Mouse (Mus musculus) cerebellum, postnatal 25 days (tissue): Measurements from ENCODE around the gene Padi3.

Experiments used
- DNase-seq, 2 experiments: peaks; one replicate each; pipeline ENCODE4 v3.0.0; 2021; ENCODE audit warnings: mixed read lengths in 2 of 2

Padi3 gene

DNA sequence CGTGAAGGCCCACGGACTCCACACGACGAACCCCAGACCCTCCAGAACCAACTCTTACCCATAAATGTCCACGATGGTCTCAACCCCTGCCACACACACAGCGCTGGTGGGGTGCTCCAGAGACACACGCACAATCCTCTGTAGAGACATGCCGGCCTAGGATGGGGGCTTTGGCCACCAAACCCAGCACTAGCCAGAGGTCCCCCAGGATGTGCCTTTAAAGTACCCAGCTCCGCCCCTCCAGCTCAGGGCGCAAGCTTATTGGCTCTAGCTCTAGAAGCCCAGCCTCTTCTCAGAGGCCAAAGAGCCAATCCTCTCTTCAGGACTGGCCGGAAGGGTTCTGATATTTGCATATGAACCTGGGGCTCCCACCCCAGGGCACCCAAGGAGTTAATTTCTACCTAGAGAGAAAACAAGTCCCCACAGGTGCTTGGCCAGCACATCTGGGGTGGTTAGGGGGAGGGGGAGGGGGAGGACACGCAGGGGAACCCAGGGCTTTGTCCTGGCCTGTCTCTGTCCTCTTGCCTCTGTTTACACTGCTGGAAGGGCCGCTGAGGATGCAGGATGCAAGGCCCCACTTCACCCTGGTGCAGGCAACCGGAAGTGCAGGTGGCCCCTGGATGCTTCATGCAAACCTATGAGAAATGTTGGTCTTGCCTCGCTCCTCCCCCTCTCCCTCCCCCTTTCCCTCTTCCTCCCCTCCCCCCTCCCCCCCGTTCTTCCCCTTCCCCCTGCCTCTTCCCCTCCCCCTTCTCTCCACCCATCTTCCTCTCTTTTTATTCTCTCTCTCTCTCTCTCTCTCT lies at the start of gene Padi3:
Gene Padi3 (minus strand): TSS at position 191 of the 803 bp plus-strand sequence.
- DNase-seq: no peak

DNA sequence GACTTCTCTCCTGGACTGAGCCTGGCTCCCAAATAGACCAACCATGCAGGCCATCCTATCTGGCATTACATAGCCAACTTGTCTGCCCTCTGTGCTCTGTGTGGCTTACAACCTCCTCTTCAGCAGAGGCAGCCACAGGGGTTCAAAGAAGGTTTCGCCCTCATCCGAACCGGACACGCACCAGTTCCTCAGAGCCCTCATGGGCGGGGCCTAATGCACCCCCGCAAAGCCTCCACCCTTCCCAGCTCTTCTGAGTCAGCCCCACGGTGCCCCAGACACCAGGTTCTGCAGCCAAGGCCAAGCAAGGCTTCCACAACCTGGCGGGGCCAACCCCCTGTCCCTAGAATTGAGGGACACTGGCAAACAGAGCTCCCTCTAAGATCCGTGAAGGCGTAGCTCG lies 48.8 kb upstream of the Padi3 start:
- no peak for DNase-seq

DNA sequence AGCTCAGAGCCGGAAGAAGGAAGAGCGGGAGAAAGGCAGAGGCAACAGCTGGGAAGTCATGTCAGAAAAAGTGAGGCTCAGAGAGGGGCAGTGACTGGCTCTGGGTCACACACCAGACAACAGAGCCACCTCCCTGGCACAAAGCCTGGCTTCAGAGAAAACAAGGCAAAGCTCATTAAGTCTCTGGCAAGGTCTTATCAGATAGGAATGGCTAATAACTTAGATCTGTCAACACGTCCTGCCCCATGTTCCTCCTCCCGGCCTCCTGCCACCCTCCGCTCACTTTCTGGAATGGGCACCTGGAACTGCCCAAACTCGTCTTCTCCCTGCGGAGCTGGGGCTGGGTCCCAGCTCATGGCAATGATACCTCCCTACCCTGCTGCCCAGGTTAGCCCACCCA lies 47.4 kb upstream of the Padi3 start:
- no peak for DNase-seq

DNA sequence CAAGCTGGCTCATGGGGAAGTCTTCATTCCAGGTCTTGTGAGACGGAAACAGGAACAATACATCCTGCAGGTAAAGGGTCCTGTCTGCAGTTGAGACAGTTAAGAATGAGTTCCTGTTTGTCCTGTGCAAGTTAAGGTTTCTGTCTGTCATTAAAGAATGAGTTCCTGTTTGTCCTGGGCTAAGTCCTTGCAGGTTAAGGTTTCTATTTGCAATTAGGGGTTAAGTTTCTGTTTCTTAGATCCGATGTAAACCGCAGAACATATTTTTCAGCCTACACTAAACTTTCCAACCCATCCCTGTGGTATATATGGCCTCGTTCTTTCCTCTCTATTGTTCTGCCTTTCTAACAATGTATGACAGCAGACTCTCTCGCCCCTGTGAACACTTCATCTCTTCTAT lies 46.6 kb upstream of the Padi3 start:
- no peak for DNase-seq

DNA sequence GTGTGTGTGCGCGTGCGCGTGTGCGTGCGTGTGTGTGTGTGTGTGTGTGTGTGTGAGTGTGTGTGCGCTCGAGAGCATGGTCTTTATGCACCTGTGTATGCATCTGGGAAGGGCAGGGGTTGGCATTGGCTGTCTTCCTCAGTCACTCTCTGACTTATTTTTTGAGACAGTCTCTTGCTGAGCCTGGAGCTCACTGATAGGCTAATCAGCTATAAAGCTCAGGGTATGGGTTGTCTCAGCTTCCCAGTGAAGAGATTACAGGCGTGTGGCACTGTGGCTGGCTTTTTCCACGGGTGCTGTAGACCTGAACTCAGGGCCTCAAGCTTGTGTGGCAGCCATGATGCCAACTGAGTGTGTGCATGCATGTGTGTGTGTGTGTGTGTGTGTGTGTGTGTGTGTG lies 44.7 kb upstream of the Padi3 start:
- no peak for DNase-seq

DNA sequence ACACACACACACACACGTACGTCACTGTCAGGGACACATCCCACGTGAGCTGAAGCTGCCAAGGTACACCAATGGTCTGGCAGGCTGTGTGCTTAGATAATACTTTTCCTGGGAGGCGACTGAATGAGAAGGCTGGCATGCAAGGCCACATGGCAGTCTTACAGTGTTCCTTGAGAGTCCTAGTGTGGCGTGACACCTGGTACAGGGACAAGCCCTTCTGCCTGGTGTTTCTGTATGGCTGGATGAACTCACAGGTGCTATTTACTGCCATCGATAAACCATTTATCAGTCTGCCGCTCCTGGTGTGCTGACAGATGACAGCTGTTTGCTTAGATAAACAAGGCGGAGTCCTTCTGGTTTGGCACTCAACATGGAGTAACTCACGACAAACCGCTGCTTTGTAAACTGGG lies 44.0 kb upstream of the Padi3 start:
- no peak for DNase-seq

DNA sequence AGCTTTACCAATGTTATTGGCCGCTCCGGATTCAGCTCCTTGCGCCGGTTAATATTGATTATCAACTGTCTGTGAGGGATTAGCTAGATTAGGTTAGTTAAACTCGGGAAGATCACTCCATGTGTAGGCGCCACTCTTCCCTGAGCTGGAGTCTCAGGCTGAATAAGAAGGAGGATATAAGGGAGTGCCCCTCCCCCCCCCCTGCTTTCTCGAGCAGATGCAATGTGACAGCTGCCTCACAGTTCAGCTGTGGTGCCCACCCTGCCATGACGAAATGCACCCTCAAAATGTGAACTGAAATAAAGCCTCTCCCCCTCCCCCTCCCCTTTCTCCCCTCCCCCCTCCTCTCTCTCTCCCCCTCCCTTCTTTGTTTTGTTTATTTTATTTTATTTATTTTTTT lies 43.2 kb upstream of the Padi3 start:
- no peak for DNase-seq

DNA sequence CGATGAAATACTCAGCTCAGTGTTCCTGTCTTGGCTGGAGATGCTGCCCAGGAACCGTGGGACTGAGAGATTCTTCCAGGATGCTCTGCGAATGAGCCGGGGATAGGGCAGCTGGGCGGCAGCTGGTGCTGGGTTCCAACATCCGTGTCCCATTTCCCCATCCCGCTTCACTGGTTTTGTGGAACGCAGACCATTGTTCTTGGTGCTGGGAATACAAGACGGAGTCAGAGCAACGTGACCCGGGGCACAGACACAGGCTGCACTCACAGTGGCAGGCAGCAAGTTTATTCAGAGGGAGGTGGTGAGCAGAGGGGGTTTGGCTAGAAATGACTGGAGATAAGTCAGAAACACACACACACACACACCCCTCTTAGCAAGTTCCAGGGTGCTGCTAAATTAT lies 38.9 kb upstream of the Padi3 start:
- no peak for DNase-seq

DNA sequence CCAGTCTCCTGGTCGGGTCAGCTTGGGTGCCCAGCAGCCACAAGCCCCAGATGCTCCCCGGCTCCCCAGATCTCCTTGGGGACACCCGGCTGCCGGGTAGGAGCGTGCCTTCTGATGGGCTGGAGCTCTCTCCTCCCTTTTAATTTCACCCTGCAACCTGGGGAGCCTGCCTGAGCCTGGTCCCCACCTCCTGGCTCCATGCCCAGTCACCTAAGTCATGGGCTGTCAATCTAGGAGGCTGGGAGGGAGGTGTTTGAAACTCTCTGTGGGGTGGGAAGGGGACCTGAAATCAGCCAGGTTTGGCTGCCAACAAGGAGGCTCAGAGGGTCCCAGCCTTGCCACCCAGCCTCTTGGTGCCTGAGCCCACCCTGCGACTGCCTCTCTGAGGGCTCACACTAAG lies 35.2 kb upstream of the Padi3 start, which contains the start of gene Padi1:
Gene Padi1 (minus strand): TSS at position 113 of the 400 bp plus-strand sequence.
- no peak for DNase-seq

DNA sequence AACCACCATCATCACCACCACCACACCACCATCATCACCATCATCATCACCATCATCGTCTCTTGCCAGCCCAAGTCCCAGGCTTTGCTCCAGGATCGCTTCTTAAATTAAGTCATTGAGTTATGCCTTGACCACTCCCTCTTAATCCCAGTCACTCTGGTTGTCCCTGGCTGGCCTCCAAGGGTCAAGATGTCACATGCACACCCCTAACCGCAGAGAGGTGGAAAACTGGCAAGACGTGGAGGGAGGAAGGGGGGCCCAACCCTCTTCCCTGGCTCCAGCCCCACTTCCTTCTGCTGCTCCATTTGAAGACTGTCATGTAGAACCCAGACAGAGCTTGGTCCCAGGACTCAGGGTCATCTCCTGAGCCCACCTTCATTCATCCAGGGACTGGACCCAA lies 34.5 kb upstream of the Padi3 start:
- DNase-seq: no peak

DNA sequence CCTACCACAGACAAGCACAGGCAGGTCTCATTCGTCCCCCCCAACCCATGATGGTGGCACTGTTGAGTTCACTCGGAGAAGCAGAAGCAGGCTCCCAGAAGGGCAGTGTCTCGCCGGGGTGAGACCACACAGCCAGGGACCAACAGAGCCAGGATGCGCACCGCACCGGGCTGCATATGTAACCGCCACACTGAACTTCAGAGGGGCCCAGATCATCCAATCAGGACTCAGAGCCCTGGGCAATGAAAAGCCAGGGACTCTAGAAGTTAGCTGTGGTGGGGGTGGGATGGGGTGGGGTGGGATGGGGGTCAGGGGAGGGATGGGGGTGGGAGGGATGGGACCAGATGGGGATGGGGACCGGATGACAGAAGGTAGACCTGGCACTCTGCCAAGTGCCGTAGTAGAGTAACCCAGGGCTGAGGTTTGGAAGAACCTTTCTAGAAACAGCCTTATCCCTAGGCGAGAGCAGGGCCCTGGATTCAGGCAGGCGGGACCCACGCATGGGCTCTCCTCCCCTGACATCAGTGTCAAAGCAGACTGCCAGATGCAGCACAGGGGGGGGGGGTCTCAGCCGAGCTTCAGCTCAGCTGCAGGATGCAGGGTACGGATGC lies 33.3 kb upstream of the Padi3 start:
- DNase-seq: no peak

DNA sequence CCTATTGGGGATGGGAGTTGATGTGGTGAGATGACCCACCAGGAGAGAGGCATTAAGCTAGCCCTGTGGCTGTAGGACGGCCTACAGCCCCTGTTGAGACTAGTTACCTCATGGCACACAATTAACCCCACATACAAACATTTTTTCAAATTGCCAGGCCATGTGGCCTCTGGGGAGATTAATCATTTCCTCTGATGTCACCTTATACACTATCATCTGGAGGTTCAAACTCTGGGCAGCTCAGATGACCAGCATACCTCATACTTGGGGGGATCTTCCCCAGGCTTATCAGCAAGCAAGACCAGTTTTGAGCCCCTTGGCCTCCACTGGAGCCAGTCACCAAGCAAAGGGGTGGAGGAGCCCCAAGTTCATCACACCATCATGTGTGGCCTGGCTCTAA lies 32.5 kb upstream of the Padi3 start:
- no peak for DNase-seq

DNA sequence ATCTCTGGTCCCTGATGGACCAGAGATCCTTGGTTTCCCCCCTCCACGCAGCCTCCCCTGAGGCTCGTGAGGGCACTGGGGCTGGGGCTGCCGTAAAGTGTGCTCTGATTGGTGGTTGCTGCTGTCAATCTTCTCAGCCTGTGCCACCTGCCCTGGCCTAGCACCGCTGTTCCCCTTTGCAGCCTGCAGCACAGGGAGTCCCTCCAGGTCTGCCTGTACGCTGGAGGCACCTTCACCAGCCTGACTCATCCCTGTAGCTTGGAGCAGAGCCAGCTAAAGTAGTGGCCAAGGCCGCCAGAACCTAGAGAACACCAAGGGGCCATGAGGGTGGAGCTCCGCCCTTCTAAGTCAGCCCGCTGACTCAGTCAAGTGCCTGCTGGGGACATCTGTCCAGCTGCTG lies 27.4 kb upstream of the Padi3 start:
- DNase-seq: peak in 1 of 2 experiments; percentile 42

DNA sequence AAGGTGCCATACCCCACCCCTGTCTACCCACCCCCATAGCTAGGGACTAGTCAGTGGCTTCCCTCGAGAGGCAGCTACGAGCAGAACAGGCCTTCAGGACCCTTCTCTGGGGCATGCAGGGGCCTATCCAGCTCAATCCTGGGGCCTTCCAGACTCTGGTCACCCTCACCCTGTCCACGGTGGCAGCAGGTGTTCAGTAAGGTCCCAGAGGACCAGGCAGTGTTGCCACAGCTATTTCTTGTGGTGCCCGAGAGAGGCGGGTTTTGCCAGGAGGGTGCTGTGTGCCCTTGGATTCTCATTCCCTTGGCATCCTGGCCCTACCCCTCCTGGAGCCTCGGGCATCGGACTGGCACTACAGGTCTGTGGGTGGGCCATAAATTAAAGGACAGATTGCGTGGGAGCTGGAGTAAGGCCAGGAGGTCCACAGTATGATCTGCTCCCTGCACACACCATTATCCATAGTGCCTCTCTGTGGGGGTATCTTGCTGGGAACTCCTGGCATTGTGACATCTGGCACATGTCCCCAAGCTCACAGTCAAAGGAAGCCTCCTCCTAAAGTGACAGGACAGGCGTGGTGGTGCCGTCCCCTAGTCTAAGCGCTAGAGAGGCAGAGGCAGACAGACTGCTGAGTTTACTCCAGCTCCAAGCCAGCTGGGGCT lies 25.9 kb upstream of the Padi3 start:
- peak in 1 of 2 experiments; percentile 36 for DNase-seq

DNA sequence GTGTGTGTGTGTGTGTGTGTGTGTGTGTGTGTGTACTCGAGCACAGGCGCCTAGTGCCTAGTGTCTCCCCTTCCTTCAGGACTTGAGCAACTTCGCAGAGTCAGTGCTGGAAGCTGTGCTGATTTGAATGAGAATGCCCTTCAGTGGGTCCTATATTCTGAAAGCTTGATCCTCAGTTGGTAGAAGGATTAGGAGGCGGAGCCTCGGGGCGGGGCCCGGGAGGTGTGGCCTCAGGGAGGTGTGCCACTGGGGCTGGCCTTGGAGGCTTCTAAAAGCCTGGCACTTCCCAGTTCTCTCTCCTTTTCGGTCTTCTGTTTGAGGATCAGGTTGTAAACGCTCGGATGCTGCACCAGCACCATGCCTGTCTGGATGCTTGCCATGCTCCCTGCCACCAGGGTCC lies 25.2 kb upstream of the Padi3 start:
- DNase-seq: peak in 1 of 2 experiments; percentile 33

DNA sequence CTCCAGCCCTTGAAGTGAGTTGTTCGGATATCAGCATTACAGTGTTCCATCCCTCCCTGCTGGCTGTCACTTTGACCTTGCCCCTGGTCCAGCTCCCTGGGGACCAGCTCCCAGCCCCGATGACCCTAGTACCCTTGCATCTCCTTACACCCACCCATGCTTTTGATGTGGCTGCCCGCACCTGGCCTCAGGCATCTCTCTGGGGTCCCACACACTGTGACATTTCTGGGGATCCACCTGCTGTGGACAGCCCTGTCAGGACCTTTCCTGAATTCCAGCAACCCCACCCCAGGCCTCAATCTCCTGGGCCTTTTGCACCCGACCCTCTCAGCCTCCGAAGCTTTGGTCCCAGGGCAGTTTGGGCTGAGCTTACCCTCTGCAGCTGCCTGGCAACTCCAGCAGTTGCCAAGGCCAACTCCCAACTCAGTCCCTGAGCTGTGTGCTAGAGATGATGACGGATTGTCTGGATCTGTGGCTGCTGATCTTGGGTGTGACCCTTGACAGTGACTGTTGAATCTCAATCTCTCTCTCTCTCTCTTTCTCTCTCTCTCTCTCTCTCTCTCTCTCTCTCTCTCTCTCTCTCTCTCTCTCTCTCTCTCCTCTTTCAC lies 24.0 kb upstream of the Padi3 start:
- no peak for DNase-seq

DNA sequence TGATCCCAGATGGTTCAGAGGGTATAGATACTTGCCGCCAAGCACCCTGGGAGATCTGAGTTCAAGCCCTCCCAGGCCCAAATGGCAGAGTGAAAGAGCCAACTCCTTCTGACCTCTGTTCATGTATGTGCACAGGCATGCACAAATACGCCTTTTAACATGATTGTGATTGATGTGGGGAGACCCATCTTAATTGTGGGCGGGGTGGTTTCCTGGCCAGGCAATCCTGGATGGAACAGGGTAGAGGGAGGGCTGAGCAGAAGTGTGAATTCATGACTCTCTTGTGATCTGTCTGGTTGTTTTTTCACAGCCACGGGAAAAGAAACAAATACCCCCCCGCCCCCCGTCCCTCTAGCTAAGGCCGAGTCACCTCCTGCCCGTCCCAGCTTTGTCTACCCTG lies 22.4 kb upstream of the Padi3 start:
- no peak for DNase-seq

DNA sequence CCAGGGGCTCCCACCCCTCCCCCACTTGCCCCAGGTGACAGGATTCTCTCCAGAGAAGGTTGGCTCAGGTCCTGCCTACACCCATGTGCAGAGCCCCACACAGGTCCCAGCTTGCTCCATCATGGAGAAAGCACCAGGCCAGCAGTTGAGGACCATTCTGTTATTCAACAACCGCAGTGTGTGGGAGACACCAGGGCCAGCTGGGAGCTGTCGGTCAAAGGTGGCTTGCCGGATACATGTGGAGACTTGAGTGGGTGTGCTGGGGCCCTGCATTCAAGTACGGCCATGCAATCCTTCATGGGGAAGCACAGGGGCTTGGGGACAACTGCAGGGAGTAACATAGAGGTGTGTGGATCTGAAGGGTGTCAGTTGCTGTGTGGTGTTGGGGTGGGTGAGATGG lies 21.4 kb upstream of the Padi3 start:
- DNase-seq: no peak

DNA sequence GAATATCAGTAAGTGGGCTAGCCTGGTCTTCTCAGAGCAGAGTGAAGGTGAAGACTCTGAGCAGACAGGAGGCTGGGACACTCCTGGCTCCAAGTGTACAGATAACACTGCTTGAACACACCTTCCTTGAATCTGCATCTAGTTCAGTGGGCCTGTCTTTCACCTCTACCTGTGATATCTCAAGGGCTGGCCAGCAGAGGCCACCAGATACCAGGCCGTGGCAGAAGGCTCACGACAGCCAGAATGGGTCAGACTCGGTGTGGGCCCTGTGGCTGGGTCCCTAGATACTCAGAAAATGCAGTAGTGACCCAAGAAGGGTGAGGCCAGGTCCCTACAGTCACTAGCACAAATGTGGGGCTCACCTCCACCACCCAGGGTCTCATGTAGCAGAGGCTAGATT lies 16.8 kb upstream of the Padi3 start:
- DNase-seq: no peak

DNA sequence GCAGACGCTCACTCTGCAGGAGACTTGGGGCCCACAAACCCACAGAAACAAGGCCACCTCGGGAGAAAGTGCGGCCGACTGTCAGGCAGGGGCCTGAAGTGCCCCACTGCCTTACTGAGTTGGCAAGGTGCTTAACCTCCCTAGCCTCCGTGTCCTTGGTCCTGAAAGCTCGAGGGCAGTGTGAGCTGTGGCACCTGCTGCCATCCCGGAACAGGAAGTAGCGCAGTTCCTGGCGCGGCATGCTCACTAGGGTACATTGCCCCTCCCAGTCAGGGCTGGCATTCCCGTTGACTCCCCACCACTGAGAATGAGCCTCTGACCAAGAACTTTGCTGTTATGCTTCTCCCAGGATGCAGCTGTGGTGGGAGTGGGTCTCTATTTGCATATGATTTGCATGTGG lies 15.5 kb upstream of the Padi3 start:
- no peak for DNase-seq

DNA sequence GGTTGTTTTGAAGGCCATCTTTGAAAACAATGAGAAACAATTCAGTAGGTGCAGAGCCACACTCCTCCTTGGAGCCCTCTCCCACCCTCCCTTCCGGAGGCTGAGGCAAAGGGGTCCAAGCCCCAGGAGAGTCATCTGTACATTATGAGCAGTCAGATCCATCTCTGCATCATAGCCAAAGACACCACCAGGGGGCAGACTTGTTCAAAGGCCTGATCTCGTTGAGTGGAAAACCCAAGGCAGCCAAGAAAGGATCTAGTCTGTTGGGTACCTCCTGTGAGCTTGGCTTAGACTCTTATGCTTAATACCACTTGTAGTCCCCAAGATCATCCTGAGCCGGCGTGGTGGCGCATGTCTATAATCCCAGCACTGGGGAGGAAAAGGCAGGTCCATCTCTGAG lies 11.5 kb upstream of the Padi3 start:
- DNase-seq: peak; percentile 41 to 74

DNA sequence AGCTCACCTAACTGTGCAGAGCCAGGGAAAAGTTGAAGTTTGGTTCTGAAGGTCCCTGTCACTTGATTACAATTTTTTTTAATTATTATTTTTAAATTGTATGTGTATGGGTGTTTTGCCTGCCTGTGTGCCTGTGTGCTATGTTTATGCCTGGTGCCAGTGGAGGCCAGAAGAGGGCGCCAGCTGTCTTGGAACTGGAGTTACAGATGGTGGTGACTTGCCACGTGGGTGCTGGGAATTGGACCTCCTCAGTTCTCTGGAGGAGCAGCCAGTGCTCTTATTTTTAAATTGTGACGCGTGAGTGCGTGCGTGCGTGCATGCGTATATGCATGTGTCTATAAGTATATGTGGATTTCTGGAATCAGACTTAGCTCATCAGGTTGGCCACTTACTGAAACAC lies 7.0 kb upstream of the Padi3 start:
- DNase-seq: no peak
